Mouse (Mus musculus): ENCODE measurements around the gene Ripor2.

DNA sequence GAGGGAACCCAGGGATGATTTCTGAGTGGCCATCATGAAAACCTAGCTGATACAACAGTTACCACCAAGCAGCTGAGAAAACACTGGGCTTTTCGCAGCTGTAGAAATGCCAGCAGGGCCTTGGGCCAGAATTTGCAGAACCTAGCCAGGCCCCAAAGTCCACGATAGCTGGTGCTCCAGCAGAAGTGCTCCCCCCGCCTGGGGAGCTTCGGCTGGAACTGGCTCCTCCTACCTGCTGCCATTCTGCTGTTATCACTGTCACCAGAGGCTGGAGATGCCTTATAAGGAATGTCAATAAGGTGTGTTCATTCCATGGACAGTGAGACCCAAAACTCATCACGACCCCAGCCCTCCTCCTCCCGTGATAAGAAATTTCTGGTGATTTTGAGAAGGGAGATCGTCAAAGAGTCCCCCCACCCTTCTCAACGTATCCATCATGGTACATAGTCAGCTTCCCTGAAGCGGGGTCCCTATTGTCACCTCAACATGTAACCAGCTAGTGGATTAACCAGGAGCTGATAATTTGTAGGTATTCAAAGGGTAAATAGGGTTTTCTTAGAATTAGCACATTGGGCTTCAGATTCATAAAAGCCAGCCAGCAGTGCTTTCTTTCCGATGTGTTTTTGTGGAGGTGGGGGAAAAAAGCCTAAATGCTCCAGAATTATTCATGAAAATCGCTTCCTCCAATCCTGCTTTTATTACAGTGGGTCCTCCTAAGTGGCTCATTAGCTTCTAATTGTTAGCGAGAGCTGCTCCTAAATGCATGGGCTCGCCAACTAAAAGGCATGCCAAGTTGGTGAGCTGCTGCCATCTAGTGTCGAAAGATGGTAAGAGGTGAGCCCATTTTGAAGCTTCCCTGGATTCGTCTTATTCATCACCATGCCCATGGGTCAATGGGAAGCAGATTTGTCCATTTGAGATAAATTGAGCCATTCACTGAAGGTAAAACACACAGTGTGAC is 105.0 kb downstream of the Ripor2 start:
- TF ChIP-seq CTCF (IDR thresholded peaks at IDR 0.05; ENCODE audit: borderline replicate concordance, insufficient read depth, low read length) (peak; percentile 88; the same call in 1 of the 2 replicates), POLR2A (IDR thresholded peaks at IDR 0.05; ENCODE audit: low read depth, low read length) (no peak)

All from embryonic fibroblast, embryonic 13.5 days (primary cell).